Mouse (Mus musculus): ENCODE measurements around the gene Hsh2d.

The Hsh2d gene

GRCm38 (mm10) chr8:72189417-72190214, at the start of gene Hsh2d:
Gene Hsh2d, plus strand, starts transcription at chr8:72189638.
- Histone ChIP-seq H3K36me3 (ENCODE audit: insufficient read depth, low read length) (no peaks in the 10 kb centered on the region), H3K4me1 (replicated peaks; ENCODE audit: low read depth, low read length) (peaks cover 21% of the 10 kb centered on the region), H3K27me3 (ENCODE audit: insufficient read depth, low read length) (no peaks in the 10 kb centered on the region), H3K4me3 (replicated peaks; ENCODE audit: low read length) (no peak within 1 kb of the TSS), H3K9me3 (ENCODE audit: low read length) (no peaks in the 10 kb centered on the region)
- TF ChIP-seq CTCF (conservative IDR thresholded peaks at IDR 0.05; ENCODE audit: low read length) = peak; percentile 50
- no peak for TF ChIP-seq POU5F1 (IDR thresholded peaks at IDR 0.05; ENCODE audit: borderline replicate concordance, low read length)
- no peak for TF ChIP-seq NANOG (IDR thresholded peaks at IDR 0.05; ENCODE audit: borderline replicate concordance, low read length)

GRCm38 (mm10) chr8:72143256-72143824, 46.1 kb upstream of the Hsh2d start:
- Histone ChIP-seq H3K4me3 (replicated peaks; ENCODE audit: low read length) (no peak overlapping the region), H3K36me3 (ENCODE audit: insufficient read depth, low read length) (peaks cover 97% of the 10 kb centered on the region), H3K9me3 (ENCODE audit: low read length) (no peaks in the 10 kb centered on the region), H3K4me1 (replicated peaks; ENCODE audit: low read depth, low read length) (peaks cover 46% of the 10 kb centered on the region), H3K27me3 (ENCODE audit: insufficient read depth, low read length) (no peaks in the 10 kb centered on the region)
- no peak for TF ChIP-seq POU5F1 (IDR thresholded peaks at IDR 0.05; ENCODE audit: borderline replicate concordance, low read length)
- TF ChIP-seq CTCF (conservative IDR thresholded peaks at IDR 0.05; ENCODE audit: low read length) = no peak
- no peak for TF ChIP-seq NANOG (IDR thresholded peaks at IDR 0.05; ENCODE audit: borderline replicate concordance, low read length)

GRCm38 (mm10) chr8:72144345-72144975, 45.0 kb upstream of the Hsh2d start:
- Histone ChIP-seq H3K4me3 (replicated peaks; ENCODE audit: low read length) (no peak overlapping the region), H3K36me3 (ENCODE audit: insufficient read depth, low read length) (peaks cover 94% of the 10 kb centered on the region), H3K9me3 (ENCODE audit: low read length) (no peaks in the 10 kb centered on the region), H3K4me1 (replicated peaks; ENCODE audit: low read depth, low read length) (peaks cover 50% of the 10 kb centered on the region), H3K27me3 (ENCODE audit: insufficient read depth, low read length) (no peaks in the 10 kb centered on the region)
- no peak for TF ChIP-seq CTCF (conservative IDR thresholded peaks at IDR 0.05; ENCODE audit: low read length)
- TF ChIP-seq NANOG (IDR thresholded peaks at IDR 0.05; ENCODE audit: borderline replicate concordance, low read length) = no peak
- TF ChIP-seq POU5F1 (IDR thresholded peaks at IDR 0.05; ENCODE audit: borderline replicate concordance, low read length) = no peak

- H3K27me3 ChIP-seq (ENCODE audit: insufficient read depth, low read length) = no peaks in the 10 kb centered on the region
- H3K4me1 ChIP-seq (replicated peaks; ENCODE audit: low read depth, low read length) = peaks cover 57% of the 10 kb centered on the region
- no peaks in the 10 kb centered on the region for H3K9me3 ChIP-seq (ENCODE audit: low read length)
- no peak overlapping the region for H3K4me3 ChIP-seq (replicated peaks; ENCODE audit: low read length)
- H3K36me3 ChIP-seq (ENCODE audit: insufficient read depth, low read length) = peaks cover 94% of the 10 kb centered on the region
- TF ChIP-seq NANOG (IDR thresholded peaks at IDR 0.05; ENCODE audit: borderline replicate concordance, low read length) = no peak
- no peak for TF ChIP-seq POU5F1 (IDR thresholded peaks at IDR 0.05; ENCODE audit: borderline replicate concordance, low read length)
- TF ChIP-seq CTCF (conservative IDR thresholded peaks at IDR 0.05; ENCODE audit: low read length) = no peak
These were observed 43.9 kb upstream of the Hsh2d start for GRCm38 (mm10) chr8:72145511-72145910.

GRCm38 (mm10) chr8:72146056-72146455, 43.4 kb upstream of the Hsh2d start:
- TF ChIP-seq POU5F1 (IDR thresholded peaks at IDR 0.05; ENCODE audit: borderline replicate concordance, low read length) = no peak
- TF ChIP-seq CTCF (conservative IDR thresholded peaks at IDR 0.05; ENCODE audit: low read length) = no peak
- no peak for TF ChIP-seq NANOG (IDR thresholded peaks at IDR 0.05; ENCODE audit: borderline replicate concordance, low read length)
- Histone ChIP-seq H3K4me1 (replicated peaks; ENCODE audit: low read depth, low read length) (peaks cover 57% of the 10 kb centered on the region), H3K27me3 (ENCODE audit: insufficient read depth, low read length) (no peaks in the 10 kb centered on the region), H3K4me3 (replicated peaks; ENCODE audit: low read length) (no peak overlapping the region), H3K9me3 (ENCODE audit: low read length) (no peaks in the 10 kb centered on the region), H3K36me3 (ENCODE audit: insufficient read depth, low read length) (peaks cover 92% of the 10 kb centered on the region)

- peaks cover 92% of the 10 kb centered on the region for H3K36me3 ChIP-seq (ENCODE audit: insufficient read depth, low read length)
- H3K4me1 ChIP-seq (replicated peaks; ENCODE audit: low read depth, low read length) = peaks cover 57% of the 10 kb centered on the region
- no peaks in the 10 kb centered on the region for H3K9me3 ChIP-seq (ENCODE audit: low read length)
- no peaks in the 10 kb centered on the region for H3K27me3 ChIP-seq (ENCODE audit: insufficient read depth, low read length)
- TF ChIP-seq POU5F1 (IDR thresholded peaks at IDR 0.05; ENCODE audit: borderline replicate concordance, low read length) (no peak), NANOG (IDR thresholded peaks at IDR 0.05; ENCODE audit: borderline replicate concordance, low read length) (no peak), CTCF (conservative IDR thresholded peaks at IDR 0.05; ENCODE audit: low read length) (no peak)
- no peak overlapping the region for H3K4me3 ChIP-seq (replicated peaks; ENCODE audit: low read length)
These were observed 42.9 kb upstream of the Hsh2d start for GRCm38 (mm10) chr8:72146556-72146955.

- peaks cover 56% of the 10 kb centered on the region for H3K4me1 ChIP-seq (replicated peaks; ENCODE audit: low read depth, low read length)
- H3K4me3 ChIP-seq (replicated peaks; ENCODE audit: low read length) = no peak overlapping the region
- no peaks in the 10 kb centered on the region for H3K9me3 ChIP-seq (ENCODE audit: low read length)
- TF ChIP-seq POU5F1 (IDR thresholded peaks at IDR 0.05; ENCODE audit: borderline replicate concordance, low read length) (no peak), CTCF (conservative IDR thresholded peaks at IDR 0.05; ENCODE audit: low read length) (no peak), NANOG (IDR thresholded peaks at IDR 0.05; ENCODE audit: borderline replicate concordance, low read length) (no peak)
- peaks cover 92% of the 10 kb centered on the region for H3K36me3 ChIP-seq (ENCODE audit: insufficient read depth, low read length)
- no peaks in the 10 kb centered on the region for H3K27me3 ChIP-seq (ENCODE audit: insufficient read depth, low read length)
These were observed 42.2 kb upstream of the Hsh2d start for GRCm38 (mm10) chr8:72147266-72147665.

- H3K9me3 ChIP-seq (ENCODE audit: low read length) = no peaks in the 10 kb centered on the region
- no peaks in the 10 kb centered on the region for H3K27me3 ChIP-seq (ENCODE audit: insufficient read depth, low read length)
- H3K36me3 ChIP-seq (ENCODE audit: insufficient read depth, low read length) = peaks cover 92% of the 10 kb centered on the region
- H3K4me1 ChIP-seq (replicated peaks; ENCODE audit: low read depth, low read length) = peaks cover 55% of the 10 kb centered on the region
- TF ChIP-seq POU5F1 (IDR thresholded peaks at IDR 0.05; ENCODE audit: borderline replicate concordance, low read length) (no peak), NANOG (IDR thresholded peaks at IDR 0.05; ENCODE audit: borderline replicate concordance, low read length) (no peak; the same call in 1 of the 2 replicates), CTCF (conservative IDR thresholded peaks at IDR 0.05; ENCODE audit: low read length) (no peak)
- no peak overlapping the region for H3K4me3 ChIP-seq (replicated peaks; ENCODE audit: low read length)
These were observed 40.4 kb upstream of the Hsh2d start for GRCm38 (mm10) chr8:72149056-72149455.

All from E14TG2a.4 (cell line).